Mouse (Mus musculus) myocyte (in vitro differentiated cells): ENCODE data around the gene Usp32. TPM values are rescaled to one million over a fixed set of nuclear protein-coding genes. Genes with fewer than 3 reads are reported as not detected.

Source experiments
- H3K27me3 ChIP-seq: one replicate; pipeline ENCODE4 v1.6.1; 2011; ENCODE audit not compliant: control insufficient read depth, insufficient read depth, insufficient read length
- H3K36me3 ChIP-seq: one replicate; pipeline ENCODE4 v1.6.1; 2011; ENCODE audit not compliant: control insufficient read depth, insufficient read depth
- H3K4me2 ChIP-seq: one replicate; pipeline ENCODE4 v1.6.1; 2011; ENCODE audit warnings: low read depth, control low read depth
- H3K4me3 ChIP-seq: one replicate; pipeline ENCODE4 v1.5.1; 2011; ENCODE audit warnings: mild to moderate bottlenecking, control low read depth, moderate library complexity
- H3K79me2 ChIP-seq: one replicate; pipeline ENCODE4 v1.6.1; 2011; ENCODE audit not compliant: control insufficient read depth, insufficient read depth
- H3ac ChIP-seq: one replicate; pipeline ENCODE4 v1.6.1; 2011; ENCODE audit not compliant: control insufficient read depth, insufficient read length
- CEBPB ChIP-seq: IDR thresholded peaks from 2 replicates; pipeline ENCODE4 v1.6.1; 2011; ENCODE audit warnings: mild to moderate bottlenecking, moderate library complexity; ENCODE audit not compliant: poor library complexity, insufficient read depth, severe bottlenecking
- E2F4 ChIP-seq: IDR thresholded peaks from one replicate; pipeline ENCODE4 v1.6.1; 2011; ENCODE audit warnings: mild to moderate bottlenecking, control low read depth, moderate library complexity; ENCODE audit not compliant: insufficient read depth
- MAX ChIP-seq: IDR thresholded peaks from one replicate; pipeline ENCODE4 v1.6.1; 2011; ENCODE audit warnings: low read depth, mild to moderate bottlenecking, control low read depth
- MYOD1 ChIP-seq, 3 experiments: IDR thresholded peaks; one replicate each; pipeline ENCODE4 v1.6.1; 2011; ENCODE audit warnings: control low read depth in 2 of 3, low read depth in 2 of 3, mild to moderate bottlenecking in 2 of 3, moderate library complexity in 1 of 3; ENCODE audit not compliant: insufficient read length in 2 of 3, control insufficient read depth in 1 of 3
- MYOG ChIP-seq, 3 experiments: IDR thresholded peaks; one replicate each; pipeline ENCODE4 v1.6.1; 2011; ENCODE audit warnings: control low read depth in 2 of 3, low read depth in 2 of 3, mild to moderate bottlenecking in 2 of 3; ENCODE audit not compliant: insufficient read length in 2 of 3, control insufficient read depth in 1 of 3, insufficient read depth in 1 of 3
- POLR2A ChIP-seq: IDR thresholded peaks from one replicate; pipeline ENCODE4 v1.6.1; 2011; ENCODE audit warnings: low read depth, mild to moderate bottlenecking, control low read depth, moderate library complexity; ENCODE audit not compliant: insufficient read length
- POLR2AphosphoS2 ChIP-seq: IDR thresholded peaks from one replicate; pipeline ENCODE4 v1.6.1; 2011; ENCODE audit warnings: low read depth, control low read depth; ENCODE audit not compliant: insufficient read length
- REST ChIP-seq: IDR thresholded peaks from one replicate; pipeline ENCODE4 v1.6.1; 2011; ENCODE audit warnings: mild to moderate bottlenecking, control low read depth, moderate library complexity; ENCODE audit not compliant: insufficient read depth, insufficient read length
- SRF ChIP-seq: IDR thresholded peaks from one replicate; pipeline ENCODE4 v1.6.1; 2011; ENCODE audit warnings: low read depth; ENCODE audit not compliant: control insufficient read depth, insufficient read length
- TCF12 ChIP-seq: IDR thresholded peaks from one replicate; pipeline ENCODE4 v1.6.1; 2011; ENCODE audit warnings: mild to moderate bottlenecking, control low read depth; ENCODE audit not compliant: poor library complexity, insufficient read depth, severe bottlenecking
- TCF3 ChIP-seq: IDR thresholded peaks from one replicate; pipeline ENCODE4 v1.6.1; 2011; ENCODE audit warnings: low read depth, control low read depth; ENCODE audit not compliant: insufficient read length
- USF1 ChIP-seq: IDR thresholded peaks from one replicate; pipeline ENCODE4 v1.6.1; 2011; ENCODE audit warnings: low read depth, mild to moderate bottlenecking, control low read depth, moderate library complexity
- polyA plus RNA-seq: library from polyadenylated mRNA; unstranded; fragments of >200 nt; fragmentation: generic; extraction: Trizol; gene quantifications from one replicate; pipeline ENCODE4 v1.2.1, GENCODE M21; 2012; ENCODE audit warnings: missing spikeins

Gene Usp32
- polyA plus RNA-seq, 1 experiment, result 4.5 TPM

GRCm38 (mm10) chr11:85138776-85139474 lies 1.0 kb downstream of the Usp32 start:
- H3K36me3 ChIP-seq, result no peaks in the 10 kb centered on the region
- H3ac ChIP-seq, result peak overlapping the region; percentile 82
- no peak for TF ChIP-seq MYOG (IDR thresholded peaks at IDR 0.05; ENCODE audit: control insufficient read depth in 1 of 3, insufficient read depth in 1 of 3, insufficient read length in 2 of 3, low read depth in 2 of 3)
- TF ChIP-seq USF1, result no peak
- no peak for TF ChIP-seq SRF
- no peak for TF ChIP-seq MAX
- TF ChIP-seq POLR2AphosphoS2, result no peak
- TF ChIP-seq CEBPB, result no peak
- TF ChIP-seq MYOD1 (IDR thresholded peaks at IDR 0.05; ENCODE audit: control insufficient read depth in 1 of 3, insufficient read length in 2 of 3, low read depth in 2 of 3), result no peak
- no peak for TF ChIP-seq E2F4
- TF ChIP-seq TCF3, result no peak
- no peak for TF ChIP-seq TCF12
- TF ChIP-seq POLR2A, result no peak
- no peak for TF ChIP-seq REST
- no peaks in the 10 kb centered on the region for H3K27me3 ChIP-seq
- H3K4me3 ChIP-seq, result peak overlapping the region; percentile 64
- peaks cover 51% of the 10 kb centered on the region for H3K79me2 ChIP-seq
- H3K4me2 ChIP-seq, result peak overlapping the region; percentile 91

DNA sequence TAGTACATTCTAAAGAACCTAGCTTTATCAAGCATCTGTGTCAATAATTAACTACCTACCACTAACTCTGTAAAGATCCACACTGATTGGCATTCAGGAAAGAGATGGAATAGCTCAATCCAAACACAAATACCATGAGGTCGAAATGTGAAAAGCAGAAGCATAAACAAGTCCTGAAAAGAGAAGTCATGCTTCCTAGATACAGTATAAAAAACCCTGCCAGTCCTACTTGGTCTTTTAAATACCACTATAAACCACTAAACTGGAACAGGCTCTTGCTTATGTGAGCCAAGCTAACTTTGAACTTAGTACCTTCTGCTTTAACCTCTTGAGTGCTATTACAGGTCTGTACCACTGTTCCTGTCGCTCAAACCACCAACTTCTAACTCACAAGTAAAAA lies 8.4 kb downstream of the Usp32 start:
- TF ChIP-seq POLR2A (no peak), MYOD1 (IDR thresholded peaks at IDR 0.05; ENCODE audit: control insufficient read depth in 1 of 3, insufficient read length in 2 of 3, low read depth in 2 of 3) (no peak)
- no peaks in the 10 kb centered on the region for H3K27me3 ChIP-seq
- no peak overlapping the region for H3K4me2 ChIP-seq
- peaks cover 46% of the 10 kb centered on the region for H3K79me2 ChIP-seq
- no peaks in the 10 kb centered on the region for H3K36me3 ChIP-seq
- H3K4me3 ChIP-seq, result no peak overlapping the region
- H3ac ChIP-seq, result no peak overlapping the region

GRCm38 (mm10) chr11:85128883-85129282 lies 11.1 kb downstream of the Usp32 start:
- peaks cover 45% of the 10 kb centered on the region for H3K79me2 ChIP-seq
- TF ChIP-seq POLR2A (no peak), MYOG (IDR thresholded peaks at IDR 0.05; ENCODE audit: control insufficient read depth in 1 of 3, insufficient read depth in 1 of 3, insufficient read length in 2 of 3, low read depth in 2 of 3) (no peak), SRF (no peak), CEBPB (no peak), TCF3 (no peak), USF1 (no peak), POLR2AphosphoS2 (no peak), REST (no peak), MYOD1 (IDR thresholded peaks at IDR 0.05; ENCODE audit: control insufficient read depth in 1 of 3, insufficient read length in 2 of 3, low read depth in 2 of 3) (no peak), TCF12 (no peak), MAX (no peak), E2F4 (no peak)
- no peak overlapping the region for H3K4me2 ChIP-seq
- H3K4me3 ChIP-seq, result no peak overlapping the region
- no peaks in the 10 kb centered on the region for H3K27me3 ChIP-seq
- H3ac ChIP-seq, result no peak overlapping the region
- H3K36me3 ChIP-seq, result no peaks in the 10 kb centered on the region

GRCm38 (mm10) chr11:85126257-85127102 lies 13.5 kb downstream of the Usp32 start:
- Histone ChIP-seq H3K36me3 (no peaks in the 10 kb centered on the region), H3ac (no peak overlapping the region), H3K79me2 (peaks cover 58% of the 10 kb centered on the region), H3K4me3 (no peak overlapping the region), H3K4me2 (no peak overlapping the region), H3K27me3 (no peaks in the 10 kb centered on the region)
- TF ChIP-seq E2F4 (no peak), MAX (no peak), CEBPB (no peak), USF1 (no peak), TCF12 (no peak), MYOD1 (IDR thresholded peaks at IDR 0.05; ENCODE audit: control insufficient read depth in 1 of 3, insufficient read length in 2 of 3, low read depth in 2 of 3) (no peak), POLR2A (no peak), REST (no peak), SRF (no peak), MYOG (IDR thresholded peaks at IDR 0.05; ENCODE audit: control insufficient read depth in 1 of 3, insufficient read depth in 1 of 3, insufficient read length in 2 of 3, low read depth in 2 of 3) (no peak), TCF3 (no peak), POLR2AphosphoS2 (no peak)
